Mouse (Mus musculus) MEL (cell line): ENCODE measurements at regions not wholly inside any gene's neighbourhood (a gene's known extent, or its start where the extent isn't known, plus 50 kb on each side); places are given as distances from the start of the nearest gene placed in this dataset.

ENCODE experiments used
- CHD2 ChIP-seq: IDR thresholded peaks from 2 replicates; pipeline ENCODE4 v1.6.1; 2011; ENCODE audit warnings: low read length, improper control_type of control experiment
- CTCF ChIP-seq, 3 experiments: IDR thresholded peaks in 2 of 3; conservative IDR thresholded peaks in 1 of 3; 2 replicates each; pipeline ENCODE4 v1.5.1; 2011 to 2012; ENCODE audit warnings: low read length in 3 of 3, low read depth in 2 of 3, mild to moderate bottlenecking in 2 of 3, improper control_type of control experiment in 1 of 3, inconsistent platforms in 1 of 3, mixed read lengths in 1 of 3, moderate library complexity in 1 of 3; ENCODE audit not compliant: control insufficient read depth in 1 of 3, insufficient read depth in 1 of 3, poor library complexity in 1 of 3, severe bottlenecking in 1 of 3
- MEF2A ChIP-seq: IDR thresholded peaks from 2 replicates; pipeline ENCODE4 v1.6.1; 2014; ENCODE audit warnings: low read depth, mild to moderate bottlenecking, inconsistent platforms, low read length, improper control_type of control experiment; ENCODE audit not compliant: poor library complexity, insufficient replicate concordance, severe bottlenecking; ENCODE audit errors: extremely low read depth
- MYB ChIP-seq: IDR thresholded peaks from 2 replicates; pipeline ENCODE4 v1.6.1; 2011; ENCODE audit warnings: mild to moderate bottlenecking, low read depth, low read length, improper control_type of control experiment
- POLR2A ChIP-seq, 2 experiments: IDR thresholded peaks; 2 replicates each; pipeline ENCODE4 v1.6.1; 2011 to 2012; ENCODE audit warnings: low read length in 2 of 2, mild to moderate bottlenecking in 2 of 2, control low read depth in 1 of 2, improper control_type of control experiment in 1 of 2, low read depth in 1 of 2, moderate library complexity in 1 of 2; ENCODE audit not compliant: control insufficient read depth in 1 of 2, insufficient read depth in 1 of 2, poor library complexity in 1 of 2
- POLR2AphosphoS2 ChIP-seq: IDR thresholded peaks from 2 replicates; pipeline ENCODE4 v1.6.1; 2011; ENCODE audit warnings: low read length, improper control_type of control experiment
- RCOR1 ChIP-seq: IDR thresholded peaks from 2 replicates; pipeline ENCODE4 v1.6.1; 2012; ENCODE audit warnings: low read depth, mild to moderate bottlenecking, inconsistent platforms, low read length, improper control_type of control experiment
- SMC3 ChIP-seq: IDR thresholded peaks from 2 replicates; pipeline ENCODE4 v1.6.1; 2011; ENCODE audit warnings: low read depth, low read length, improper control_type of control experiment
- TAL1 ChIP-seq: IDR thresholded peaks from 2 replicates; pipeline ENCODE4 v1.6.1; 2012; ENCODE audit warnings: mild to moderate bottlenecking, inconsistent platforms, low read length, moderate library complexity, mixed read lengths
- TCF12 ChIP-seq: IDR thresholded peaks from 2 replicates; pipeline ENCODE4 v1.6.1; 2014; ENCODE audit warnings: low read depth, mild to moderate bottlenecking, inconsistent platforms, low read length, improper control_type of control experiment, moderate library complexity
- UBTF ChIP-seq: IDR thresholded peaks from 2 replicates; pipeline ENCODE4 v1.6.1; 2012; ENCODE audit warnings: low read depth, mild to moderate bottlenecking, inconsistent platforms, low read length, improper control_type of control experiment, moderate library complexity, borderline replicate concordance; ENCODE audit not compliant: insufficient read depth
- USF1 ChIP-seq: IDR thresholded peaks from 2 replicates; pipeline ENCODE4 v1.6.1; 2014; ENCODE audit warnings: low read depth, mild to moderate bottlenecking, inconsistent platforms, low read length, improper control_type of control experiment, moderate library complexity
- ZMIZ1 ChIP-seq: IDR thresholded peaks from 2 replicates; pipeline ENCODE4 v1.6.1; 2012; ENCODE audit warnings: low read depth, mild to moderate bottlenecking, inconsistent platforms, low read length, improper control_type of control experiment, moderate library complexity

DNA sequence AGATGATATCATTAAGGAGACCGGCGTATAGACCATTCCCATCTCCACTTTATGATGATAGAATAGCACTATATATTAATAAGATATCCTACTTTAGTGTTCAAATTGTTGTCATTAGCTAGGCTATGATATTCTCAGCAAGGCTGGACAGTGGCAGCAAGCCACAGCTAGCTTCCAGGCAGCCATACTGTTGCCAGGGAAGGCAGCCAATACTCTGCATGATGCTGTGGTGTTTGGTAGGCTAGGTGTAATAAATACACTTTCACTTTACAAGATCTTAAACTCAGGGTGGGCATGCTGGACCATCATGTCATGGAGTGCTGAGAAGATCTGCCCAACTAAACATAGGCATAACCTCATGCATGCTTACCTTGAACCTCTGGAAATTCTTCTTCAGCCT is 1133.4 kb downstream of the Poteg start:
- TF ChIP-seq CTCF (IDR thresholded peaks at IDR 0.05 in 2 of 3, conservative IDR thresholded peaks at IDR 0.05 in 1 of 3; ENCODE audit: control insufficient read depth in 1 of 3, insufficient read depth in 1 of 3, low read depth in 2 of 3, low read length in 3 of 3, poor library complexity in 1 of 3, severe bottlenecking in 1 of 3) (no peak), USF1 (no peak), POLR2A (IDR thresholded peaks at IDR 0.05; ENCODE audit: control insufficient read depth in 1 of 2, insufficient read depth in 1 of 2, low read depth in 1 of 2, low read length in 2 of 2, poor library complexity in 1 of 2) (no peak), MEF2A (no peak), TAL1 (no peak), TCF12 (no peak), POLR2AphosphoS2 (no peak), CHD2 (no peak), RCOR1 (no peak), MYB (no peak), UBTF (no peak), SMC3 (no peak), ZMIZ1 (no peak)
